Mouse (Mus musculus) neural tube, embryonic 11.5 days (tissue): ENCODE measurements around the gene Rbm20. TPM values are rescaled to one million over a fixed set of nuclear protein-coding genes. Genes with fewer than 3 reads are reported as not detected.

Experiments
- ATAC-seq: fragments of 200-750 bp; cut with Nextera tagmentation; 2 replicates; pipeline ENCODE4 v1.8.0; 2017; ENCODE audit warnings: moderate number of reproducible peaks, mild to moderate bottlenecking, moderate TSS enrichment, moderate library complexity; ENCODE audit not compliant: insufficient read depth, low FRiP score, low TSS enrichment
- DNase-seq: peaks from one replicate; pipeline ENCODE4 v3.0.0-alpha.2; 2015; ENCODE audit warnings: low spot score
- H3K27ac ChIP-seq: fragments of 300-500 bp; sonication (generic); 2 replicates; pipeline ENCODE4 v1.5.1; 2014; ENCODE audit warnings: low read depth, mild to moderate bottlenecking, low read length
- H3K27me3 ChIP-seq: fragments of 300-500 bp; sonication (generic); 2 replicates; pipeline ENCODE4 v1.6.1; 2014; ENCODE audit warnings: mild to moderate bottlenecking, low read length, mixed read lengths; ENCODE audit not compliant: control insufficient read depth, insufficient read depth
- H3K36me3 ChIP-seq: fragments of 300-500 bp; sonication (generic); 2 replicates; pipeline ENCODE4 v1.6.1; 2014; ENCODE audit warnings: mild to moderate bottlenecking, low read length, moderate library complexity, mixed read lengths; ENCODE audit not compliant: control insufficient read depth, insufficient read depth
- H3K4me1 ChIP-seq: fragments of 300-500 bp; sonication (generic); 2 replicates; pipeline ENCODE4 v1.6.1; 2014; ENCODE audit warnings: low read length, mixed read lengths; ENCODE audit not compliant: control insufficient read depth, insufficient read depth
- H3K4me2 ChIP-seq: fragments of 300-500 bp; sonication (generic); 2 replicates; pipeline ENCODE4 v1.6.1; 2014; ENCODE audit warnings: low read depth, mild to moderate bottlenecking, moderate library complexity
- H3K4me3 ChIP-seq: fragments of 300-500 bp; sonication (generic); 2 replicates; pipeline ENCODE4 v1.5.1; 2014; ENCODE audit warnings: low read depth, low read length
- H3K9ac ChIP-seq: fragments of 300-500 bp; sonication (generic); 2 replicates; pipeline ENCODE4 v1.6.1; 2014; ENCODE audit warnings: mild to moderate bottlenecking, low read length
- H3K9me3 ChIP-seq: fragments of 300-500 bp; sonication (generic); 2 replicates; pipeline ENCODE4 v1.6.1; 2016; ENCODE audit warnings: low read length; ENCODE audit not compliant: control insufficient read depth
- WGBS: fragments of 180-500 bp; shearing (Covaris S2); extraction: QIAGEN DNeasy Blood & Tissue Kit; methylation state at CpG from one replicate; pipeline ENCODE4 v1.1.7; 2014; 5-methylcytosine and 5-hydroxymethylcytosine counted together
- polyA plus RNA-seq: library from polyadenylated mRNA; unstranded; fragments of >200 nt; fragmentation: Nextera tagmentation; extraction: Ambion mirVana; gene quantifications from 2 replicates; pipeline ENCODE4 v1.2.1, GENCODE M21; 2014

Rbm20 gene
- polyA plus RNA-seq, 1 experiment from 2014 or later: 2.3 TPM

- H3K9me3 ChIP-seq: no peaks in the 10 kb centered on the region
- H3K4me3 ChIP-seq: no peak overlapping the region
- H3K4me2 ChIP-seq: no peak overlapping the region
- H3K27me3 ChIP-seq: no peaks in the 10 kb centered on the region
- 92% methylated on average over 3 of the region's 3 CpGs for WGBS
- no peak overlapping the region for H3K27ac ChIP-seq
- H3K9ac ChIP-seq: no peak overlapping the region
- no peaks in the 10 kb centered on the region for H3K4me1 ChIP-seq
- DNase-seq (no peak), ATAC-seq (no peak)
- no peaks in the 10 kb centered on the region for H3K36me3 ChIP-seq
Observed at GRCm38 (mm10) chr19:53785352-53785751, 108.2 kb downstream of the Rbm20 start.

GRCm38 (mm10) chr19:53786239-53786638 is 109.1 kb downstream of the Rbm20 start:
- 76% methylated on average over 2 of the region's 2 CpGs for WGBS
- Histone ChIP-seq H3K27me3 (no peaks in the 10 kb centered on the region), H3K36me3 (no peaks in the 10 kb centered on the region), H3K4me2 (no peak overlapping the region), H3K4me1 (no peaks in the 10 kb centered on the region), H3K4me3 (no peak overlapping the region), H3K9me3 (no peaks in the 10 kb centered on the region), H3K27ac (no peak overlapping the region), H3K9ac (no peak overlapping the region)
- no peak for ATAC-seq
- DNase-seq: no peak

- no peak overlapping the region for H3K27ac ChIP-seq
- H3K9ac ChIP-seq: no peak overlapping the region
- H3K9me3 ChIP-seq: no peaks in the 10 kb centered on the region
- H3K4me1 ChIP-seq: no peaks in the 10 kb centered on the region
- DNase-seq: no peak
- H3K4me2 ChIP-seq: no peak overlapping the region
- no peak overlapping the region for H3K4me3 ChIP-seq
- no peaks in the 10 kb centered on the region for H3K27me3 ChIP-seq
- 89% methylated on average over 5 of the region's 5 CpGs for WGBS
- ATAC-seq: no peak
- no peaks in the 10 kb centered on the region for H3K36me3 ChIP-seq
Observed at GRCm38 (mm10) chr19:53786836-53787235, 109.7 kb downstream of the Rbm20 start.

GRCm38 (mm10) chr19:53788621-53789331 is 111.7 kb downstream of the Rbm20 start:
- WGBS: 89% methylated on average over 14 of the region's 14 CpGs
- Histone ChIP-seq H3K27ac (no peak overlapping the region), H3K9ac (no peak overlapping the region), H3K4me2 (no peak overlapping the region), H3K27me3 (no peaks in the 10 kb centered on the region), H3K4me1 (no peaks in the 10 kb centered on the region), H3K9me3 (no peaks in the 10 kb centered on the region), H3K36me3 (no peaks in the 10 kb centered on the region), H3K4me3 (no peak overlapping the region)
- no peak for ATAC-seq
- DNase-seq: no peak

- Histone ChIP-seq H3K4me2 (no peak overlapping the region), H3K9ac (no peak overlapping the region), H3K4me3 (no peak overlapping the region), H3K27ac (no peak overlapping the region), H3K27me3 (no peaks in the 10 kb centered on the region), H3K36me3 (no peaks in the 10 kb centered on the region), H3K9me3 (no peaks in the 10 kb centered on the region), H3K4me1 (no peaks in the 10 kb centered on the region)
- ATAC-seq (no peak), DNase-seq (no peak)
- WGBS: 83% methylated on average over 7 of the region's 7 CpGs
Observed at GRCm38 (mm10) chr19:53789571-53789970, 112.5 kb downstream of the Rbm20 start.

- H3K4me2 ChIP-seq: no peak overlapping the region
- H3K4me3 ChIP-seq: no peak overlapping the region
- no peak overlapping the region for H3K9ac ChIP-seq
- ATAC-seq: no peak
- H3K9me3 ChIP-seq: no peaks in the 10 kb centered on the region
- H3K36me3 ChIP-seq: no peaks in the 10 kb centered on the region
- no peak for DNase-seq
- no peaks in the 10 kb centered on the region for H3K27me3 ChIP-seq
- 80% methylated on average over 20 of the region's 20 CpGs for WGBS
- no peaks in the 10 kb centered on the region for H3K4me1 ChIP-seq
- no peak overlapping the region for H3K27ac ChIP-seq
Observed at GRCm38 (mm10) chr19:53791751-53792720, 114.9 kb downstream of the Rbm20 start.

GRCm38 (mm10) chr19:53792976-53793897 is 116.1 kb downstream of the Rbm20 start:
- 89% methylated on average over 37 of the region's 37 CpGs for WGBS
- H3K9ac ChIP-seq: no peak overlapping the region
- H3K4me2 ChIP-seq: no peak overlapping the region
- DNase-seq (no peak), ATAC-seq (no peak)
- no peaks in the 10 kb centered on the region for H3K9me3 ChIP-seq
- H3K27ac ChIP-seq: no peak overlapping the region
- no peaks in the 10 kb centered on the region for H3K36me3 ChIP-seq
- H3K27me3 ChIP-seq: no peaks in the 10 kb centered on the region
- H3K4me3 ChIP-seq: no peak overlapping the region
- no peaks in the 10 kb centered on the region for H3K4me1 ChIP-seq
